Mouse (Mus musculus): Measurements from ENCODE around the gene Smim14. TPM values are rescaled to one million over a fixed set of nuclear protein-coding genes. Genes with fewer than 3 reads are reported as not detected.

Smim14 gene
- polyA plus RNA-seq (2012; rRNA removed), result 101 and 110 TPM in 2 replicates

GRCm38 (mm10) chr5:65536751-65537419 is at the start of gene Smim14, which contains the start of gene Ube2k:
TSS of gene Smim14 (minus strand) at chr5:65537184.
TSS of gene Ube2k (plus strand) at chr5:65537233.
- H3K27me3 ChIP-seq (ENCODE audit: control insufficient read depth, insufficient read depth, low read length), result no peaks in the 10 kb centered on the region
- H3K36me3 ChIP-seq (ENCODE audit: control insufficient read depth, insufficient read depth, low read length), result no peaks in the 10 kb centered on the region
- H3K27ac ChIP-seq (ENCODE audit: control insufficient read depth, insufficient read depth, low read length), result peak within 1 kb of the TSS; percentile 73
- WGBS, result under 1% methylated on average over 66 of the region's 66 CpGs
- H3K4me3 ChIP-seq (ENCODE audit: control insufficient read depth, insufficient read depth, low read length), result peak within 1 kb of the TSS; percentile 63
- TF ChIP-seq CTCF (IDR thresholded peaks at IDR 0.05; ENCODE audit: borderline replicate concordance, control insufficient read depth, extremely low read depth, insufficient read depth, low read length, poor library complexity), result peak; percentile 66; the same call in 1 of the 2 replicates
- TF ChIP-seq POLR2A (IDR thresholded peaks at IDR 0.05; ENCODE audit: control insufficient read depth, extremely low read depth, insufficient read depth, low read length, poor library complexity), result peak; percentile 97
- DNase-seq, result peak; percentile 93
- peaks cover 6% of the 10 kb centered on the region for H3K4me1 ChIP-seq (replicated peaks; ENCODE audit: control insufficient read depth, insufficient read depth, low read length)

GRCm38 (mm10) chr5:65586291-65586690 is 49.3 kb upstream of the Smim14 start:
- DNase-seq, result no peak
- Histone ChIP-seq H3K36me3 (ENCODE audit: control insufficient read depth, insufficient read depth, low read length) (peaks cover 15% of the 10 kb centered on the region), H3K4me1 (replicated peaks; ENCODE audit: control insufficient read depth, insufficient read depth, low read length) (no peaks in the 10 kb centered on the region), H3K4me3 (ENCODE audit: control insufficient read depth, insufficient read depth, low read length) (no peak overlapping the region), H3K27me3 (ENCODE audit: control insufficient read depth, insufficient read depth, low read length) (no peaks in the 10 kb centered on the region), H3K27ac (ENCODE audit: control insufficient read depth, insufficient read depth, low read length) (no peak overlapping the region)
- TF ChIP-seq CTCF (IDR thresholded peaks at IDR 0.05; ENCODE audit: borderline replicate concordance, control insufficient read depth, extremely low read depth, insufficient read depth, low read length, poor library complexity) (no peak), POLR2A (IDR thresholded peaks at IDR 0.05; ENCODE audit: control insufficient read depth, extremely low read depth, insufficient read depth, low read length, poor library complexity) (no peak)
- 96% methylated on average over 5 of the region's 5 CpGs for WGBS

- TF ChIP-seq POLR2A (IDR thresholded peaks at IDR 0.05; ENCODE audit: control insufficient read depth, extremely low read depth, insufficient read depth, low read length, poor library complexity), result no peak
- no peak for TF ChIP-seq CTCF (IDR thresholded peaks at IDR 0.05; ENCODE audit: borderline replicate concordance, control insufficient read depth, extremely low read depth, insufficient read depth, low read length, poor library complexity)
- H3K27me3 ChIP-seq (ENCODE audit: control insufficient read depth, insufficient read depth, low read length), result no peaks in the 10 kb centered on the region
- H3K36me3 ChIP-seq (ENCODE audit: control insufficient read depth, insufficient read depth, low read length), result peaks cover 10% of the 10 kb centered on the region
- WGBS, result 98% methylated on average over 3 of the region's 3 CpGs
- no peak overlapping the region for H3K4me3 ChIP-seq (ENCODE audit: control insufficient read depth, insufficient read depth, low read length)
- DNase-seq, result no peak
- H3K4me1 ChIP-seq (replicated peaks; ENCODE audit: control insufficient read depth, insufficient read depth, low read length), result no peaks in the 10 kb centered on the region
- no peak overlapping the region for H3K27ac ChIP-seq (ENCODE audit: control insufficient read depth, insufficient read depth, low read length)
Measured at GRCm38 (mm10) chr5:65578545-65578944, 41.6 kb upstream of the Smim14 start.

- peaks cover 13% of the 10 kb centered on the region for H3K36me3 ChIP-seq (ENCODE audit: control insufficient read depth, insufficient read depth, low read length)
- TF ChIP-seq CTCF (IDR thresholded peaks at IDR 0.05; ENCODE audit: borderline replicate concordance, control insufficient read depth, extremely low read depth, insufficient read depth, low read length, poor library complexity), result no peak
- no peak for TF ChIP-seq POLR2A (IDR thresholded peaks at IDR 0.05; ENCODE audit: control insufficient read depth, extremely low read depth, insufficient read depth, low read length, poor library complexity)
- 92% methylated on average over 2 of the region's 2 CpGs for WGBS
- H3K4me3 ChIP-seq (ENCODE audit: control insufficient read depth, insufficient read depth, low read length), result no peak overlapping the region
- no peaks in the 10 kb centered on the region for H3K4me1 ChIP-seq (replicated peaks; ENCODE audit: control insufficient read depth, insufficient read depth, low read length)
- no peaks in the 10 kb centered on the region for H3K27me3 ChIP-seq (ENCODE audit: control insufficient read depth, insufficient read depth, low read length)
- no peak for DNase-seq
- H3K27ac ChIP-seq (ENCODE audit: control insufficient read depth, insufficient read depth, low read length), result no peak overlapping the region
Measured at GRCm38 (mm10) chr5:65575896-65576295, 38.9 kb upstream of the Smim14 start.

GRCm38 (mm10) chr5:65574876-65575275 is 37.9 kb upstream of the Smim14 start:
- H3K27me3 ChIP-seq (ENCODE audit: control insufficient read depth, insufficient read depth, low read length), result no peaks in the 10 kb centered on the region
- no peaks in the 10 kb centered on the region for H3K4me1 ChIP-seq (replicated peaks; ENCODE audit: control insufficient read depth, insufficient read depth, low read length)
- WGBS, result 94% methylated on average over 2 of the region's 2 CpGs
- H3K27ac ChIP-seq (ENCODE audit: control insufficient read depth, insufficient read depth, low read length), result no peak overlapping the region
- H3K36me3 ChIP-seq (ENCODE audit: control insufficient read depth, insufficient read depth, low read length), result peaks cover 9% of the 10 kb centered on the region
- DNase-seq, result no peak
- H3K4me3 ChIP-seq (ENCODE audit: control insufficient read depth, insufficient read depth, low read length), result no peak overlapping the region
- TF ChIP-seq POLR2A (IDR thresholded peaks at IDR 0.05; ENCODE audit: control insufficient read depth, extremely low read depth, insufficient read depth, low read length, poor library complexity) (no peak), CTCF (IDR thresholded peaks at IDR 0.05; ENCODE audit: borderline replicate concordance, control insufficient read depth, extremely low read depth, insufficient read depth, low read length, poor library complexity) (no peak)

GRCm38 (mm10) chr5:65565486-65565885 is 28.5 kb upstream of the Smim14 start:
- Histone ChIP-seq H3K4me3 (ENCODE audit: control insufficient read depth, insufficient read depth, low read length) (no peak overlapping the region), H3K27me3 (ENCODE audit: control insufficient read depth, insufficient read depth, low read length) (no peaks in the 10 kb centered on the region), H3K27ac (ENCODE audit: control insufficient read depth, insufficient read depth, low read length) (no peak overlapping the region), H3K4me1 (replicated peaks; ENCODE audit: control insufficient read depth, insufficient read depth, low read length) (no peaks in the 10 kb centered on the region), H3K36me3 (ENCODE audit: control insufficient read depth, insufficient read depth, low read length) (peaks cover 7% of the 10 kb centered on the region; the same call in 1 of the 2 replicates)
- WGBS, result 86% methylated on average over 2 of the region's 2 CpGs
- TF ChIP-seq CTCF (IDR thresholded peaks at IDR 0.05; ENCODE audit: borderline replicate concordance, control insufficient read depth, extremely low read depth, insufficient read depth, low read length, poor library complexity) (no peak), POLR2A (IDR thresholded peaks at IDR 0.05; ENCODE audit: control insufficient read depth, extremely low read depth, insufficient read depth, low read length, poor library complexity) (no peak)
- DNase-seq, result no peak

All from thymus, adult 2 months (tissue).